Mouse (Mus musculus): ENCODE measurements around the gene D10Wsu102e. TPM values are rescaled to one million over a fixed set of nuclear protein-coding genes. Genes with fewer than 3 reads are reported as not detected.

Gene D10Wsu102e
- polyA plus RNA-seq, 1 experiment from 2014 or later = 0.77 TPM

- H3K9me3 ChIP-seq (ENCODE audit: control insufficient read depth, low read depth, low read length) = no peaks in the 10 kb centered on the region
- H3K36me3 ChIP-seq (ENCODE audit: control insufficient read depth, insufficient read depth, low read length) = no peaks in the 10 kb centered on the region
- H3K4me1 ChIP-seq (ENCODE audit: control insufficient read depth, insufficient read depth, low read length) = peaks cover 6% of the 10 kb centered on the region; the same call in 1 of the 2 replicates
- H3K4me3 ChIP-seq (ENCODE audit: low read depth, low read length) = no peak overlapping the region
- 0 out of 2 replicates have a peak overlapping the region, but pooled peaks have one; percentile 44 for H3K27ac ChIP-seq (ENCODE audit: low read length)
- H3K9ac ChIP-seq (replicated peaks; ENCODE audit: low read depth, low read length) = no peak overlapping the region; the same call in 1 of the 2 replicates
- H3K27me3 ChIP-seq (ENCODE audit: control insufficient read depth, insufficient read depth, low read length) = no peaks in the 10 kb centered on the region
- 29% methylated on average over 14 of the region's 14 CpGs for WGBS
- peak overlapping the region; percentile 16; the same call in 1 of the 2 replicates for H3K4me2 ChIP-seq (replicated peaks; ENCODE audit: low read depth, low read length)
- ATAC-seq (ENCODE audit: insufficient number of reproducible peaks, insufficient read depth, low FRiP score, low read depth) = no peak
Measured at GRCm38 (mm10) chr10:83353680-83354332, 6.2 kb upstream of the D10Wsu102e start.

DNA sequence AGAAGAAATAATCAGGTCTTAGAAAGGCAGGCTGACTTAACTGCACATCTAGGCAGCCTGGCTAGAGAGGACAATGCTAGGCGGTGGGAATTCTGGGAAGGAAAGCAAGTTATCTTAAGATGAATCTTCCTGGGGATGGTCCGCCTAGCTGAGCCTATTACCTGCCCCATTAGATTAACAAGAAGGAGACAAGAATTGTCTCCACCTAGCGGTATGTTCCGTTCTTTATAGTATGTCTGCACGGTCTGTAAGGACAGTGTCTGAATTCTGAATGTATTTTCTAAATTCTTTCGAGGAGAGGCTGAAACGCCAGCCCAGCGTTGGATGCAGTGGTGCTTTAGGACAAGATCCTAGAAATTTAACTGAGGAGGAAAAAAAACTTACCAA is 5.7 kb upstream of the D10Wsu102e start:
- Histone ChIP-seq H3K4me2 (replicated peaks; ENCODE audit: low read depth, low read length) (peak overlapping the region; percentile 16; the same call in 1 of the 2 replicates), H3K4me3 (ENCODE audit: low read depth, low read length) (no peak overlapping the region), H3K36me3 (ENCODE audit: control insufficient read depth, insufficient read depth, low read length) (no peaks in the 10 kb centered on the region), H3K9ac (replicated peaks; ENCODE audit: low read depth, low read length) (no peak overlapping the region; the same call in 1 of the 2 replicates), H3K27ac (ENCODE audit: low read length) (no peak overlapping the region), H3K27me3 (ENCODE audit: control insufficient read depth, insufficient read depth, low read length) (no peaks in the 10 kb centered on the region), H3K4me1 (ENCODE audit: control insufficient read depth, insufficient read depth, low read length) (peaks cover 7% of the 10 kb centered on the region; the same call in 1 of the 2 replicates), H3K9me3 (ENCODE audit: control insufficient read depth, low read depth, low read length) (no peaks in the 10 kb centered on the region)
- no peak for ATAC-seq (ENCODE audit: insufficient number of reproducible peaks, insufficient read depth, low FRiP score, low read depth)
- WGBS = 60% methylated on average over 8 of the region's 8 CpGs

- Histone ChIP-seq H3K9me3 (ENCODE audit: control insufficient read depth, low read depth, low read length) (no peaks in the 10 kb centered on the region), H3K36me3 (ENCODE audit: control insufficient read depth, insufficient read depth, low read length) (no peaks in the 10 kb centered on the region), H3K4me2 (replicated peaks; ENCODE audit: low read depth, low read length) (no peak overlapping the region), H3K4me1 (ENCODE audit: control insufficient read depth, insufficient read depth, low read length) (peaks cover 15% of the 10 kb centered on the region), H3K27ac (ENCODE audit: low read length) (no peak overlapping the region), H3K9ac (replicated peaks; ENCODE audit: low read depth, low read length) (no peak overlapping the region), H3K4me3 (ENCODE audit: low read depth, low read length) (no peak overlapping the region), H3K27me3 (ENCODE audit: control insufficient read depth, insufficient read depth, low read length) (no peaks in the 10 kb centered on the region)
- WGBS = 79% methylated on average over 12 of the region's 12 CpGs
- no peak for ATAC-seq (ENCODE audit: insufficient number of reproducible peaks, insufficient read depth, low FRiP score, low read depth)
Measured at GRCm38 (mm10) chr10:83356416-83356815, 3.6 kb upstream of the D10Wsu102e start.

DNA sequence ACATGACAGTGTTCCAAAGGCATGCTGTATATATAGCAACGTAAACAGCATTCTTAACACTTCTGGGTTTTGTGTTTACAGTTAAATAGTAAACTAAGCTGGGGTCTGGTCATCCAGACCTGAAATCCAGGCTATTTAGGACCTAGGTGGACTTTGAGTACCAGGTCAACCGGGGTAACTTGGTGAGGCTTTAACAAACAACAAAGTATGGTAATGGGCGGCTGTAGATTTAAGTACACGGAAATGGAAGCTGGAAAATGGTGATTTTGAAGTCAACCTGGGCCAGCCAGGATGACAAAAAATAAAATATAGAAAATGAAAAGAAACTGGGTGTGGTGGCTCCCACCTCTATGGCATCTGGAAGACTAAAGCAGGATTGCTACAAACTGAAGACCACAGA is 570 bp upstream of the D10Wsu102e start:
- Histone ChIP-seq H3K9ac (replicated peaks; ENCODE audit: low read depth, low read length) (no peak overlapping the region), H3K9me3 (ENCODE audit: control insufficient read depth, low read depth, low read length) (no peaks in the 10 kb centered on the region), H3K4me1 (ENCODE audit: control insufficient read depth, insufficient read depth, low read length) (peaks cover 14% of the 10 kb centered on the region), H3K4me2 (replicated peaks; ENCODE audit: low read depth, low read length) (peak overlapping the region; percentile 34), H3K27ac (ENCODE audit: low read length) (peak overlapping the region; percentile 34; the same call in 1 of the 2 replicates), H3K27me3 (ENCODE audit: control insufficient read depth, insufficient read depth, low read length) (no peaks in the 10 kb centered on the region), H3K4me3 (ENCODE audit: low read depth, low read length) (peak overlapping the region; percentile 80), H3K36me3 (ENCODE audit: control insufficient read depth, insufficient read depth, low read length) (peaks cover 10% of the 10 kb centered on the region)
- 85% methylated on average over 4 of the region's 4 CpGs for WGBS
- no peak for ATAC-seq (ENCODE audit: insufficient number of reproducible peaks, insufficient read depth, low FRiP score, low read depth)

DNA sequence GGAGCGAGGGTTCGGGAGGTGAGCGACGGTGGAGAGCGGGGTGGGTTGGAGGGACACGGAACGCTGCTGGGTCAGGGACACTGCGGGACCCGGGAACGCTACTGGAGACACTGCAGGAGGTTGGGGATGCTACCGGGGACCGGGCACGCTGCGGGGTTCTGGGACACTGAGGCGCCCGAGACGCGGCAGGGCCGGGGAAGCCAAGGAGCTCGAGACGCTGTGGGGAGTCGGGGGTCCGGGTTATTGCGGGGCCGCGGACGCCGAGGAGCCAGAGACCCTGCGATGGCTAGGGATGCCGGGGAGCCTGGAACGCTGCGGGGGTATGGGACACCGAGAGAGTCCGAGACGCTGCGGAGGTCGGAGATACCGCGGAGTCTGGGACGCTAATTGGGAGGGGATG is 335 bp downstream of the D10Wsu102e start:
- Histone ChIP-seq H3K27ac (ENCODE audit: low read length) (peak overlapping the region; percentile 83), H3K4me1 (ENCODE audit: control insufficient read depth, insufficient read depth, low read length) (peaks cover 14% of the 10 kb centered on the region), H3K4me3 (ENCODE audit: low read depth, low read length) (peak overlapping the region; percentile 80), H3K4me2 (replicated peaks; ENCODE audit: low read depth, low read length) (peak overlapping the region; percentile 68), H3K27me3 (ENCODE audit: control insufficient read depth, insufficient read depth, low read length) (no peaks in the 10 kb centered on the region), H3K9me3 (ENCODE audit: control insufficient read depth, low read depth, low read length) (no peaks in the 10 kb centered on the region), H3K9ac (replicated peaks; ENCODE audit: low read depth, low read length) (peak overlapping the region; percentile 78), H3K36me3 (ENCODE audit: control insufficient read depth, insufficient read depth, low read length) (peaks cover 18% of the 10 kb centered on the region)
- ATAC-seq (ENCODE audit: insufficient number of reproducible peaks, insufficient read depth, low FRiP score, low read depth) = no peak; the same call in 1 of the 2 replicates
- under 1% methylated on average over 40 of the region's 40 CpGs for WGBS

GRCm38 (mm10) chr10:83361643-83362382 is 1.8 kb downstream of the D10Wsu102e start:
- Histone ChIP-seq H3K4me2 (replicated peaks; ENCODE audit: low read depth, low read length) (peak overlapping the region; percentile 68), H3K27me3 (ENCODE audit: control insufficient read depth, insufficient read depth, low read length) (no peaks in the 10 kb centered on the region), H3K4me3 (ENCODE audit: low read depth, low read length) (no peak overlapping the region), H3K9ac (replicated peaks; ENCODE audit: low read depth, low read length) (no peak overlapping the region), H3K36me3 (ENCODE audit: control insufficient read depth, insufficient read depth, low read length) (peaks cover 30% of the 10 kb centered on the region), H3K27ac (ENCODE audit: low read length) (no peak overlapping the region), H3K9me3 (ENCODE audit: control insufficient read depth, low read depth, low read length) (no peaks in the 10 kb centered on the region), H3K4me1 (ENCODE audit: control insufficient read depth, insufficient read depth, low read length) (peaks cover 14% of the 10 kb centered on the region)
- ATAC-seq (ENCODE audit: insufficient number of reproducible peaks, insufficient read depth, low FRiP score, low read depth) = no peak
- 59% methylated on average over 5 of the region's 5 CpGs for WGBS

DNA sequence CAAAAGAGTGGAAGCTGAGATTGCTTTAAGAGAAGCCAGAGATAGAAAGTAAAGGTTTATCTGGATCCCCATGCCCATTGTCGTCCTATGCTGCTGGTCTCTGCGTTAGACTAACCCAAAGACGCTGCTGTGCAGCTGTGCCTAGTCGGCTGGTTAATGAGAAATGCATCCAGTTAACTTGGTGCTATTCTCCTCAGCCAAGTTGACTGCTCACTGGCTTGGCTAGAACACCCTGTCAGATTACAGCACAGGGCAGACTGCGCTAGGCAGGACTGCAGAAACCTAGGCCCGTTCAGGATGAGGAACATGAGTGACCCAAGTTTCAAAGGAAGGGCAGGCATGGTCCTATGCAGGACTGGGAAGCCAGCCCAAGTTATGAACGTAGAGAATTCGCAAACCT is 3.4 kb downstream of the D10Wsu102e start:
- Histone ChIP-seq H3K9me3 (ENCODE audit: control insufficient read depth, low read depth, low read length) (no peaks in the 10 kb centered on the region), H3K4me2 (replicated peaks; ENCODE audit: low read depth, low read length) (no peak overlapping the region), H3K4me3 (ENCODE audit: low read depth, low read length) (no peak overlapping the region), H3K4me1 (ENCODE audit: control insufficient read depth, insufficient read depth, low read length) (peaks cover 14% of the 10 kb centered on the region), H3K27me3 (ENCODE audit: control insufficient read depth, insufficient read depth, low read length) (no peaks in the 10 kb centered on the region), H3K36me3 (ENCODE audit: control insufficient read depth, insufficient read depth, low read length) (peaks cover 42% of the 10 kb centered on the region), H3K9ac (replicated peaks; ENCODE audit: low read depth, low read length) (no peak overlapping the region), H3K27ac (ENCODE audit: low read length) (no peak overlapping the region)
- no peak for ATAC-seq (ENCODE audit: insufficient number of reproducible peaks, insufficient read depth, low FRiP score, low read depth)
- 94% methylated on average over 8 of the region's 8 CpGs for WGBS

- 70% methylated on average over 5 of the region's 5 CpGs for WGBS
Measured at GRCm38 (mm10) chr10:83368918-83369317, 8.9 kb downstream of the D10Wsu102e start.

More at GRCm38 (mm10) chr10:83368918-83369317, 8.9 kb downstream of the D10Wsu102e start:
- H3K27me3 ChIP-seq (ENCODE audit: control insufficient read depth, insufficient read depth, low read length) = no peaks in the 10 kb centered on the region
- H3K27ac ChIP-seq (ENCODE audit: low read length) = no peak overlapping the region
- H3K9me3 ChIP-seq (ENCODE audit: control insufficient read depth, low read depth, low read length) = no peaks in the 10 kb centered on the region
- no peak for ATAC-seq (ENCODE audit: insufficient number of reproducible peaks, insufficient read depth, low FRiP score, low read depth)
- H3K9ac ChIP-seq (replicated peaks; ENCODE audit: low read depth, low read length) = no peak overlapping the region
- H3K4me1 ChIP-seq (ENCODE audit: control insufficient read depth, insufficient read depth, low read length) = no peaks in the 10 kb centered on the region
- peaks cover 53% of the 10 kb centered on the region for H3K36me3 ChIP-seq (ENCODE audit: control insufficient read depth, insufficient read depth, low read length)
- H3K4me3 ChIP-seq (ENCODE audit: low read depth, low read length) = no peak overlapping the region
- H3K4me2 ChIP-seq (replicated peaks; ENCODE audit: low read depth, low read length) = no peak overlapping the region
